Mouse (Mus musculus) embryo, embryonic 10 days (tissue): ENCODE measurements around the gene 4933405L10Rik.
A peak's percentile ranks its signal among the peaks of the same experiment; 100 is the strongest.

Source experiments
- DNase-seq: peaks from one replicate; pipeline ENCODE4 v3.0.0-alpha.2; 2015; ENCODE audit warnings: low spot score

The 4933405L10Rik gene

DNA sequence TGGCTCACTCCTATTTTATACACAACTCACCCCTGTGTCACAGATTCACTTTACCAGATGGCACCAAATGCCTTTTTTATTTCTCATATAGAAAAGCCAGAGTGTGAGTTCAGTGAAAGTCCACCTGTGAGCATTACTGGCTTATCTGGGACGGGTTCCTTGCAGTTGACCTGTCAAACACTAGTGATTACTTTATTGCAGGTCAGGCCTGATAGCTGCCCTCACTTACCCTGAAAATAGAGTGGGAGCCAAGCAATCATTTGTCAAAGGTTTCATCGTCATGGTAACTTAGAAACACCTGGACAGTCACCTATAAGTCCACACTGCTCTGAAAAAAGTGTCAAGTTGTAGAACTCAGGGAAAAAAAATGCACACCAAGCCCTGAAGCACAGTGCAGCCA, 47.2 kb downstream of the 4933405L10Rik start:
- no peak for DNase-seq

- DNase-seq = no peak
These were observed 50.4 kb downstream of the 4933405L10Rik start for GRCm38 (mm10) chr8:105757796-105758276.

- DNase-seq = peak; percentile 98
These were observed 51.0 kb downstream of the 4933405L10Rik start, which contains the start of gene Gfod2 for GRCm38 (mm10) chr8:105758277-105759108. Gene Gfod2 (minus strand): TSS chr8:105758664.
